Mouse (Mus musculus) small intestine, adult 2 months (tissue): ENCODE results near the gene Hmgn1. TPM values are rescaled to one million over a fixed set of nuclear protein-coding genes. Genes with fewer than 3 reads are reported as not detected.
A peak's percentile ranks its signal among the peaks of the same experiment; 100 is the strongest.

Experiments used
- H3K27ac ChIP-seq: fragments of 200-500 bp; 2 replicates; pipeline ENCODE4 v1.5.1; 2012; ENCODE audit warnings: low read depth, low read length, control low read depth, inconsistent platforms; ENCODE audit not compliant: insufficient read depth
- H3K27me3 ChIP-seq: fragments of 200-500 bp; 2 replicates; pipeline ENCODE4 v1.6.1; 2012; ENCODE audit warnings: mild to moderate bottlenecking, moderate library complexity, low read length, inconsistent platforms; ENCODE audit not compliant: control insufficient read depth, insufficient read depth
- H3K36me3 ChIP-seq: fragments of 200-500 bp; 2 replicates; pipeline ENCODE4 v1.6.1; 2012; ENCODE audit warnings: mild to moderate bottlenecking, low read length, control low read depth, inconsistent platforms; ENCODE audit not compliant: control insufficient read depth, insufficient read depth
- H3K4me1 ChIP-seq: fragments of 200-500 bp; 2 replicates; pipeline ENCODE4 v1.6.1; 2012; ENCODE audit warnings: low read length, inconsistent platforms, mixed read lengths; ENCODE audit not compliant: control insufficient read depth, insufficient read depth, insufficient read length
- H3K4me3 ChIP-seq: fragments of 200-500 bp; 2 replicates; pipeline ENCODE4 v1.5.1; 2012; ENCODE audit warnings: low read depth, mild to moderate bottlenecking, control low read depth, inconsistent platforms, low read length, moderate library complexity
- CTCF ChIP-seq: fragments of 200-500 bp; IDR thresholded peaks from 2 replicates; pipeline ENCODE4 v1.5.1; 2012; ENCODE audit warnings: low read depth, mild to moderate bottlenecking, control low read depth, inconsistent platforms, low read length, moderate library complexity, mixed read lengths; ENCODE audit not compliant: insufficient replicate concordance, insufficient read length; ENCODE audit errors: extremely low read depth
- POLR2A ChIP-seq: fragments of 200-500 bp; IDR thresholded peaks from 2 replicates; pipeline ENCODE4 v1.6.1; 2012; ENCODE audit warnings: low read depth, mild to moderate bottlenecking, control low read depth, inconsistent platforms, low read length, moderate library complexity
- WGBS: fragments of 180-500 bp; shearing (Covaris S2); methylation state at CpG from one replicate; pipeline ENCODE4 v1.1.7; 2018; 5-methylcytosine and 5-hydroxymethylcytosine counted together
- polyA plus RNA-seq: library from polyadenylated mRNA; depleted of rRNA; stranded (reverse); fragments of >200 nt; gene quantifications from 2 replicates; pipeline ENCODE4 v1.2.3, GENCODE M21; 2012

Hmgn1 gene
- polyA plus RNA-seq, 1 experiment = 4.4 TPM

- Histone ChIP-seq H3K27ac (no peak overlapping the region), H3K36me3 (no peaks in the 10 kb centered on the region), H3K4me3 (no peak overlapping the region), H3K27me3 (no peaks in the 10 kb centered on the region), H3K4me1 (no peaks in the 10 kb centered on the region)
- TF ChIP-seq POLR2A (no peak), CTCF (no peak)
- WGBS = 77% methylated on average over 5 of the region's 5 CpGs
Measured at GRCm38 (mm10) chr16:96095966-96096365, 31.6 kb downstream of the Hmgn1 start.

DNA sequence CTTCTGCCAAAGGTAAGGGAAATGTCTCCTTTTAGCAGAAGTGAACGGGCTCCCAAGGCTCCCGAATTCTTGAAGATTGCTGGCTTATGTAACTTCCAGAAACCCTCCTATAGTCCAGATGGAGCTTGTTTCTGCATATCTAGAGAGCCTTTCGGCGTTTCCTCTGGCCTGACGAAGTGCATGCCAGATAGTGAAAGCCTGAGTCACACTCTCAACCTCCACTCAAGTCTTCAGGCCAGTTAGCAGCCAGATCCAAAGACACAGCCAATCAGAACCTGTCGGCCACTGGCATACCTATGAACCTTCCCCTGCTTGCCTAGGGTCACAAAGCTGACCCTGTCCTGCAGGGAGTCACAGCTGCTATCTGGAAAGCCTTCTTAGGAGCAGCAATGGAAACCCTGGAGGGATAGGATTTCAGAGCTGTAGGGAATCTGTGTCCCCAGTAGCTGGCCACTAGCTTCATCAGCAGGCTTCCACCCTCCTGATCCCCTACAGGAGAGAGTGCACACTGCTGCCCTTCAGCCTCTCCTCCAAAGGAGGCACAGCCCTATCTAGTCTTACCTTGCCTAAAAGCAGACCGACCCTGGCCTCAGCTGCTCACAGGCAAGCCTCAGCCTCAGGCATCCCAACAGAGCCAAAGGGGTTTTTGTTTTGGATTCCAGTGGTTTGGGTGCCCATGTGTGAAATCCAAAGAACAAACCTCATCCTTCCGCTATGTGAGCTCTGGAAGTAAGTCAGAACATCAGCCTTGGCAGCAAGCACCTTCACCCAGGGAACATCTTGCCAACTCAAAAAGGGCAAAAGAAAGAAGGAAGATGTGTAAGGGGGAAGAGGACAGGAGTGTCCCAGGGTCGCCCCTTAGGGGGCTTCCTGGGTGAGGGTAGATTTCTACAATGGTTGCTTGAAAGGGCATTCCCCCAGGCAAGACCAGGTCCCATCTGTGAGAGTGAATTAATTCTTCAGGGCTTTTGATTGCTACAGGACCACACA lies 35.7 kb downstream of the Hmgn1 start:
- H3K36me3 ChIP-seq = no peaks in the 10 kb centered on the region
- peak overlapping the region; percentile 14; the same call in 1 of the 2 replicates for H3K27ac ChIP-seq
- no peak overlapping the region for H3K4me3 ChIP-seq
- H3K27me3 ChIP-seq = no peaks in the 10 kb centered on the region
- WGBS = 58% methylated on average over 9 of the region's 9 CpGs
- no peaks in the 10 kb centered on the region for H3K4me1 ChIP-seq
- TF ChIP-seq POLR2A (no peak), CTCF (no peak)

- TF ChIP-seq CTCF (no peak), POLR2A (no peak)
- Histone ChIP-seq H3K4me3 (no peak overlapping the region), H3K36me3 (no peaks in the 10 kb centered on the region), H3K27ac (no peak overlapping the region), H3K27me3 (no peaks in the 10 kb centered on the region), H3K4me1 (peaks cover 11% of the 10 kb centered on the region; the same call in 1 of the 2 replicates)
- WGBS = 74% methylated on average over 5 of the region's 5 CpGs
Measured at GRCm38 (mm10) chr16:96088120-96088519, 39.4 kb downstream of the Hmgn1 start.

GRCm38 (mm10) chr16:96087436-96087835 lies 40.1 kb downstream of the Hmgn1 start:
- Histone ChIP-seq H3K27me3 (no peaks in the 10 kb centered on the region), H3K27ac (no peak overlapping the region), H3K36me3 (no peaks in the 10 kb centered on the region), H3K4me1 (peaks cover 11% of the 10 kb centered on the region; the same call in 1 of the 2 replicates), H3K4me3 (no peak overlapping the region)
- 74% methylated on average over 4 of the region's 4 CpGs for WGBS
- TF ChIP-seq POLR2A = no peak
- no peak for TF ChIP-seq CTCF

DNA sequence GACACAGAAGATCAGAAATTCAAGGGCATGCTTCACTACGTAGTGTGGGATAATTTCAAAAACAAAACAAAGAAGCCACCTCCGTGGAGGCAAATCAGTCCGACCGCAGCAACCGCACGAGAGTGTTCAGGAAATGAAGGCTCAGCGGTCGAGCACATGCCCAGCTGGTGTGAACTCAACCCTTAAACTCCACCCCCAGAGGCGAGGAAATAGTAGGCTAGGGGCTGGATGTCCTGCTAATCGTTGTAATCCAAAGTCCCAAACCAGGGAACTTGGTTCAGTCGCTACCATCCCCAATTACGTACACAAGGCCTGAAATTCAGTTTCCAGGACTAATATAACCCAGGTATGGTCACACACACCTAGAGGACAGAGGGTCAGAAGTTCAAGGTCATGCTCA lies 40.5 kb downstream of the Hmgn1 start:
- 74% methylated on average over 12 of the region's 12 CpGs for WGBS
- Histone ChIP-seq H3K36me3 (no peaks in the 10 kb centered on the region), H3K27me3 (no peaks in the 10 kb centered on the region), H3K4me1 (peaks cover 11% of the 10 kb centered on the region; the same call in 1 of the 2 replicates), H3K4me3 (no peak overlapping the region), H3K27ac (no peak overlapping the region)
- TF ChIP-seq CTCF = no peak
- no peak for TF ChIP-seq POLR2A

- no peaks in the 10 kb centered on the region for H3K36me3 ChIP-seq
- H3K4me3 ChIP-seq = no peak overlapping the region
- no peak for TF ChIP-seq POLR2A
- no peak for TF ChIP-seq CTCF
- H3K4me1 ChIP-seq = peaks cover 14% of the 10 kb centered on the region; the same call in 1 of the 2 replicates
- H3K27ac ChIP-seq = no peak overlapping the region
- no peaks in the 10 kb centered on the region for H3K27me3 ChIP-seq
Measured at GRCm38 (mm10) chr16:96085597-96085996, 41.9 kb downstream of the Hmgn1 start.

- H3K27me3 ChIP-seq = no peaks in the 10 kb centered on the region
- H3K27ac ChIP-seq = peak overlapping the region; percentile 97
- peaks cover 10% of the 10 kb centered on the region; the same call in 1 of the 2 replicates for H3K36me3 ChIP-seq
- H3K4me3 ChIP-seq = peak overlapping the region; percentile 85
- H3K4me1 ChIP-seq = peaks cover 14% of the 10 kb centered on the region; the same call in 1 of the 2 replicates
- TF ChIP-seq CTCF = no peak
- TF ChIP-seq POLR2A = no peak
- 8% methylated on average over 20 of the region's 20 CpGs for WGBS
Measured at GRCm38 (mm10) chr16:96083179-96083646, 44.3 kb downstream of the Hmgn1 start.
